Mouse (Mus musculus) brown adipose tissue, adult 24 weeks (tissue): ENCODE results near the gene Rpl36-ps4. TPM values are rescaled to one million over a fixed set of nuclear protein-coding genes. Genes with fewer than 3 reads are reported as not detected.
"Not testable (repeated sequence)": the region's sequence is repeated elsewhere in the genome, so short reads cannot be mapped to it uniquely, and the experiment has no call there.

Source experiments
- H3K27ac ChIP-seq: fragments of 200-500 bp; replicated peaks from 2 replicates; pipeline ENCODE4 v1.5.1; 2012; ENCODE audit warnings: low read depth, mild to moderate bottlenecking, low read length
- H3K4me1 ChIP-seq: fragments of 200-500 bp; 2 replicates; pipeline ENCODE4 v1.6.1; 2012; ENCODE audit warnings: low read length, mixed read lengths; ENCODE audit not compliant: control insufficient read depth, insufficient read depth, insufficient read length
- H3K4me3 ChIP-seq: fragments of 200-500 bp; 2 replicates; pipeline ENCODE4 v1.5.1; 2012; ENCODE audit warnings: low read depth, mild to moderate bottlenecking, low read length, moderate library complexity; ENCODE audit not compliant: insufficient read depth
- polyA plus RNA-seq: library from polyadenylated mRNA; stranded (reverse); fragments of >200 nt; gene quantifications from 2 replicates; pipeline ENCODE4 v1.2.4, GENCODE M21; 2012; ENCODE audit not compliant: missing spikeins, insufficient read depth, insufficient read length

Gene Rpl36-ps4
- polyA plus RNA-seq, 1 experiment: not detected

DNA sequence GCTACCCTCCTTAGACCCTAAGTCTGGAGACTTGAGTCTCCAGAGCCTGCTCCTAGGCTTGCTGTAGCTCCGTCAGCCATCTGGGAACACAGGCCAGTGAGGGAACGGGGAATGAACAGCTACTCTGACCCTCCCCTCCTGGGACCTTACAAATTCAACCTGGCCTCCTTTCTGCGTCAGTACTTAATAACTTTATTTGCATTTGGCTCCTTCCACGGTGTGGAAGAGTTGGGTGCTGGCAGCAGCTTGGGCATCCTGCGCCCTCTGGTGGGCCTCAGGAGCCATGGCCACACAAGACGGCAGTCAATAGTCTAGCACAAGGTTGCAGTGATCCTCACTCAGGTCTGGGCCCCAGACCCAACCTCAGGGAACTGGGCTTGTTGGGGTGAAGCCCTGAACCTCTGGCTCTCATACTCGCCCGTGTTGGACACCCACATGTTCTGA, 47.7 kb downstream of the Rpl36-ps4 start:
- H3K4me1 ChIP-seq, H3K27ac ChIP-seq, H3K4me3 ChIP-seq: not testable (repeated sequence)

Other genes with a start within 250 kb of the Rpl36-ps4 start
- gene Msh2, start 248.6 kb upstream of the Rpl36-ps4 start, polyA plus RNA-seq: 17.3 and 19.6 TPM in 2 replicates
- gene Kcnk12, start 123.0 kb upstream of the Rpl36-ps4 start, polyA plus RNA-seq: not detected in 2 replicates
- 6.8 and 9.3 TPM in 2 replicates for gene Msh6, start 54.1 kb downstream of the Rpl36-ps4 start, polyA plus RNA-seq
- 38.8 and 48.5 TPM in 2 replicates for gene Fbxo11, start 144.3 kb downstream of the Rpl36-ps4 start, polyA plus RNA-seq